Comparison of ENCODE assay signal across 20 mouse cellular contexts in the genomic region with DNA sequence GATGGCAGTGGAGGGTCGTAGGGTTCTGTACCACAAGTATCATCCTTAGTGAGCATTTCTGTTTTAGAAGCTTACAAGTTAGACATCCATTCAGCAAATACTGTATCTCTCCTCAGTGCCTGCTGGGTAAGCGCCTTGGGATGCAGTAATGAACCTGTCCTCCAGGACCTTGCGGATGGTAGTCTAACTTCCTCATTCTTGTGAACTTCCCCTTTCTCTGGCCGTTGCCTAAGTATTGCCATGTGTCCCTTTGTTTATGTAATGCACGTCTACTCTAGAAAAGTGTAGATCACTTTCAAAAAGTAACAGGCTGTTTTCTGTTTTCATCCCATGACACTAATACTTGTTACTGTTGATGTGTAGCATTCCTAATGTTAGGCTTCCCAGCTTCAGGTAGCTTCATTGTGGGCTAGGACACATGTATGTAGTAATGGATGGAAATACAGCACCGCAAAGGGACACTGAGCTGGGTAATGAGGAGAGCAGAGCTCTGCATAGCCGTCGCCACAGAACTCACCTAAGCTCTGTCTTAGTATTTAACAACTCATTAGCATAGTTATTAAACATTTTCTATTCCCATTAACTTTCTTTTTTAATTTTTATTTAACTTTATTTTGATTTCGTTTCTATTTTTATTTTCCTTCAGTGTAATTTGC. TPM values are rescaled to one million over a fixed set of nuclear protein-coding genes. Genes with fewer than 3 reads are reported as not detected.
DNase-seq lines count a peak whose midpoint lies in the region; ATAC-seq and TF ChIP-seq lines count a peak whose summit lies in the region.
"Had no signal": no experiment of that assay in that cellular context is flagged by ENCODE, and none has a peak within 500 bp of the region (broad histone marks: within the 10 kb centered on the region; RNA-seq: fewer than 3 reads in every experiment).

No protein-coding gene starts in this region.

- ATAC-seq in liver, postnatal 0 days: peak; percentile 83
- ATAC-seq: intestine, embryonic 16.5 days had no signal

- no peak overlapping the region for H3K4me3 ChIP-seq in bone marrow macrophage, adult 2 months (ENCODE audit: insufficient read depth, low read length)
- H3K4me3 ChIP-seq in liver, postnatal 0 days (ENCODE audit: low read depth, low read length): no peak overlapping the region
- H3K4me3 ChIP-seq: heart, embryonic 12.5 days; hindbrain, embryonic 15.5 days; layer of hippocampus, adult 2 months; limb, embryonic 10.5 days had no signal

- H3K4me1 ChIP-seq in bone marrow macrophage, adult 2 months (ENCODE audit: control insufficient read depth, insufficient read depth, low read length): peaks cover 9% of the 10 kb centered on the region
- peaks cover 4% of the 10 kb centered on the region; the same call in 1 of the 2 replicates for H3K4me1 ChIP-seq in liver, postnatal 0 days (ENCODE audit: insufficient read depth)
- H3K4me1 ChIP-seq: heart, embryonic 12.5 days; hindbrain, embryonic 15.5 days; limb, embryonic 10.5 days had no signal

- DNase-seq in spleen, postnatal 36 days (ENCODE audit: low spot score in 2 of 2): peak; percentile 44 to 58
- DNase-seq in spleen, postnatal 10 days (ENCODE audit: low spot score in 2 of 2): no peak
- DNase-seq in liver, postnatal 0 days: peak; percentile 32
- DNase-seq in urinary bladder, postnatal 14 days (ENCODE audit: low spot score): no peak
- DNase-seq in cerebellum, adult 8-10 months: no peak
- no peak for DNase-seq in T-cell, adult 2 months (ENCODE audit: low spot score)
- DNase-seq: adrenal gland, postnatal 14 days; cerebellum, adult 9-10 months; gastrocnemius, postnatal 25 days; midbrain, embryonic 14.5 days; right cerebral cortex, adult 18-20 months; spleen, adult 18-20 months had no signal

- peak overlapping the region; percentile 36 for H3K27ac ChIP-seq in bone marrow macrophage, adult 2 months (ENCODE audit: insufficient read depth, low read depth, low read length)
- H3K27ac ChIP-seq in liver, postnatal 0 days (ENCODE audit: low read depth): peak overlapping the region; percentile 45; the same call in 1 of the 2 replicates
- H3K27ac ChIP-seq: hindbrain, embryonic 15.5 days; layer of hippocampus, adult 2 months; limb, embryonic 10.5 days; liver, embryonic 14.5 days; macrophage had no signal

- WGBS in liver, postnatal 0 days (ENCODE audit: insufficient replicate concordance): 51% methylated on average over 9 of the region's 9 CpGs

- H3K9ac ChIP-seq in liver, postnatal 0 days (replicated peaks): no peak overlapping the region
- H3K9ac ChIP-seq: heart, embryonic 12.5 days; hindbrain, embryonic 15.5 days; liver, embryonic 14.5 days had no signal

- H3K27me3 ChIP-seq in liver, postnatal 0 days (ENCODE audit: insufficient read depth, low read length): no peaks in the 10 kb centered on the region
- H3K27me3 ChIP-seq: heart, embryonic 12.5 days; hindbrain, embryonic 15.5 days had no signal

- TF ChIP-seq POLR2A in bone marrow macrophage, adult 2 months (IDR thresholded peaks at IDR 0.05; ENCODE audit: borderline replicate concordance, low read depth, low read length): no peak

- no peaks in the 10 kb centered on the region for H3K9me3 ChIP-seq in liver, postnatal 0 days (ENCODE audit: low read length)
- H3K9me3 ChIP-seq: hindbrain, embryonic 15.5 days; limb, embryonic 10.5 days had no signal

- no peak for TF ChIP-seq EP300 in liver, postnatal 0 days (IDR thresholded peaks at IDR 0.05; ENCODE audit: low read depth)

- H3K4me2 ChIP-seq in liver, postnatal 0 days (ENCODE audit: low read depth, low read length): 0 out of 2 replicates have a peak overlapping the region, but pooled peaks have one; percentile 15
- H3K4me2 ChIP-seq: heart, embryonic 12.5 days; hindbrain, embryonic 15.5 days had no signal

- H3K36me3 ChIP-seq in liver, postnatal 0 days (replicated peaks; ENCODE audit: insufficient read depth, low read length): peaks cover 11% of the 10 kb centered on the region

- TF ChIP-seq CTCF in bone marrow macrophage, adult 2 months (IDR thresholded peaks at IDR 0.05; ENCODE audit: low read depth, low read length): no peak
- TF ChIP-seq CTCF in liver, postnatal 0 days (IDR thresholded peaks at IDR 0.05; ENCODE audit: low read depth): peak; percentile 35

RNA-seq across cellular contexts. Expression of a gene that starts 14.8 kb away (rescaled TPM):
- 8.9 and 9.2 TPM in 2 replicates for polyA plus RNA-seq in bone marrow macrophage, adult 2 months (2012; ENCODE audit: insufficient read depth, insufficient read length, missing spikeins)
- 15.3 and 16.2 TPM in 2 replicates for polyA plus RNA-seq in liver, postnatal 0 days (2015; fragmentation: Nextera tagmentation; extraction: Ambion mirVana)

Comparison
In these comparisons a context has a peak if more than half of its experiments do, and no peak if none do; other contexts are left out.
1. DNase-seq: peak in spleen, postnatal 36 days (2 of 2) and liver, postnatal 0 days (single experiment); none in spleen, postnatal 10 days (0 of 2), urinary bladder, postnatal 14 days (single experiment), cerebellum, adult 8-10 months (single experiment) and T-cell, adult 2 months (single experiment).